Mouse (Mus musculus): Measurements from ENCODE around the gene Loxl1.

DNA sequence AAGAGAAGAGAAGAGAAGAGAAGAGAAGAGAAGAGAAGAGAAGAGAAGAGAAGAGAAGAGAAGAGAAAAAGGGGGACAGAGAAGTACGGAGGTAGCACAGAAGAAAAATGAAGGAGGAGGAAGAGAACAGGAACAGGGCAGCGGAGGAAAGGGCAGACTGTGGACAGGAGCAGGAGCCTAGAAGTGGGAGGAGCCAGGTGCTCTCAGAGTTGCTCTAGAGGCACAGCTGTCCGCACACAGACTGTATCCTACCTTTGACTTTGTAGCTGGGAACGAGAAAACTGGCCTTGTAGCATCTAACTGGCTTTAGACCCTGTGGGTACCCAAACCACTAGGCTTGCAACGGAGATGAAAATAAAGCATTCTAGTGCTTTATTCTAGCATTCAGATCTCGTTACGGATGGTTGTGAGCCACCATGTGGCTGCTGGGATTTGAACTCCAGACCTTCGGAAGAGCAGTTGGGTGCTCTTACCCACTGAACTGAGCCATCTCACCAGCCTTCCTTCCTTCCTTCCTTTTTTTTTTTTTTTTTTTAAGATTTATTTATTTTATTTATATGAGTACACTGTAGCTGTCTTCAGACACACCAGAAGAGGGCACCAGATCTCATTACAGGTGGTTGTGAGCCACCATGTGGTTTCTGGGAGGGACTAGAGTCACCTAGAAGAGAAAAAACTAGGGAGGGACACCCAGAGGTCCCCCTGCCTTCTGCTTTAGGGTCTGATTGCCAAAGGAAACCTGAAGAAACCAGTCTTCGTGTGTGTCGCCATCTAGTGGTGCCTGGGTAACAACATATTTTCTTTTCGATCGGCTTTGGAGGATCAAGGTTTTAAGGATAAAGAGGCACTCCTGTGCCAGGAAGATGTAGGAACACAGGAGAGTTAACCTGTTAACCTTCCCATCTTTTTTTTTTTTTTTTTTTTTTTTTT, 44.3 kb downstream of the Loxl1 start:
- TF ChIP-seq EP300 (IDR thresholded peaks at IDR 0.05) (no peak), CTCF (IDR thresholded peaks at IDR 0.05) (peak; percentile 84)
